Mouse (Mus musculus) forebrain, embryonic 12.5 days (tissue): ENCODE data around the gene Nmd3. TPM values are rescaled to one million over a fixed set of nuclear protein-coding genes. Genes with fewer than 3 reads are reported as not detected.

Experiments
- ATAC-seq: fragments of 200-750 bp; cut with Nextera tagmentation; 2 replicates; pipeline ENCODE4 v1.8.0; 2017; ENCODE audit warnings: moderate TSS enrichment; ENCODE audit not compliant: low FRiP score
- H3K27ac ChIP-seq: fragments of 300-500 bp; sonication (generic); 2 replicates; pipeline ENCODE4 v1.5.1; 2016; ENCODE audit warnings: mild to moderate bottlenecking
- H3K27me3 ChIP-seq: fragments of 300-500 bp; sonication (generic); 2 replicates; pipeline ENCODE4 v1.6.1; 2016; ENCODE audit warnings: mild to moderate bottlenecking
- H3K36me3 ChIP-seq: fragments of 300-500 bp; sonication (generic); replicated peaks from 2 replicates; pipeline ENCODE4 v1.6.1; 2016; ENCODE audit warnings: mild to moderate bottlenecking
- H3K4me1 ChIP-seq: fragments of 300-500 bp; sonication (generic); 2 replicates; pipeline ENCODE4 v1.6.1; 2016
- H3K4me2 ChIP-seq: fragments of 300-500 bp; sonication (generic); 2 replicates; pipeline ENCODE4 v1.6.1; 2016; ENCODE audit warnings: mild to moderate bottlenecking, moderate library complexity
- H3K4me3 ChIP-seq: fragments of 300-500 bp; sonication (generic); replicated peaks from 2 replicates; pipeline ENCODE4 v1.5.1; 2016; ENCODE audit warnings: mild to moderate bottlenecking
- H3K9ac ChIP-seq: fragments of 300-500 bp; sonication (generic); 2 replicates; pipeline ENCODE4 v1.6.1; 2016; ENCODE audit warnings: mild to moderate bottlenecking
- H3K9me3 ChIP-seq: fragments of 300-500 bp; sonication (generic); 2 replicates; pipeline ENCODE4 v1.6.1; 2016
- WGBS: fragments of 180-500 bp; shearing (Covaris S2); methylation state at CpG from one replicate; pipeline ENCODE4 v1.1.7; 2016; 5-methylcytosine and 5-hydroxymethylcytosine counted together
- polyA plus RNA-seq: library from polyadenylated mRNA; unstranded; fragments of >200 nt; fragmentation: Nextera tagmentation; extraction: Ambion mirVana; gene quantifications from 2 replicates; pipeline ENCODE4 v1.2.1, GENCODE M21; 2016

Nmd3 gene
- polyA plus RNA-seq, result 109 and 114 TPM in 2 replicates

DNA sequence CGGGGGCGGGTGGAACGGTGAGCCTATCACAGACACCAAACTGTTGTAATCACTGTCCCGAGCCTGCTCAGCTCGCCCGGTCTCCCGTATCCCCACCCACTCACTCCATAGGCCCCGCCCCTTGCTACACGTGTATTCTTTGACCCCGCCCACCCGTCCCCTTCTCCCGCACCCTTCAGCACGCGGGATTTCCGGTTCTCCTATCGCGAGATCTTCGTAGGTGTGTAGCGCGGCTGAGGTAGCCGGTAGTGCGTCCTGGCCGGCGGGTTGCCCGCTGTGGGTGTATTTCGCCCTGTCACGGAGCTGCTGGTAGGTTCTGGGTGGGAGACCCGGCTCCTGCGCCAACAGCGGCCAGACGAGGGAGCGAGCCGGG lies at the start of gene Nmd3:
TSS of gene Nmd3 (plus strand) at position 172 of the 373 bp plus-strand sequence.
- no peaks in the 10 kb centered on the region for H3K9me3 ChIP-seq
- peak; percentile 97 for ATAC-seq
- peak within 1 kb of the TSS; percentile 95 for H3K4me3 ChIP-seq
- no peaks in the 10 kb centered on the region for H3K27me3 ChIP-seq
- H3K36me3 ChIP-seq, result no peaks in the 10 kb centered on the region
- peaks cover 19% of the 10 kb centered on the region for H3K4me1 ChIP-seq
- peak within 1 kb of the TSS; percentile 87 for H3K4me2 ChIP-seq
- peak within 1 kb of the TSS; percentile 95 for H3K9ac ChIP-seq
- 1% methylated on average over 33 of the region's 33 CpGs for WGBS
- peak within 1 kb of the TSS; percentile 92 for H3K27ac ChIP-seq

DNA sequence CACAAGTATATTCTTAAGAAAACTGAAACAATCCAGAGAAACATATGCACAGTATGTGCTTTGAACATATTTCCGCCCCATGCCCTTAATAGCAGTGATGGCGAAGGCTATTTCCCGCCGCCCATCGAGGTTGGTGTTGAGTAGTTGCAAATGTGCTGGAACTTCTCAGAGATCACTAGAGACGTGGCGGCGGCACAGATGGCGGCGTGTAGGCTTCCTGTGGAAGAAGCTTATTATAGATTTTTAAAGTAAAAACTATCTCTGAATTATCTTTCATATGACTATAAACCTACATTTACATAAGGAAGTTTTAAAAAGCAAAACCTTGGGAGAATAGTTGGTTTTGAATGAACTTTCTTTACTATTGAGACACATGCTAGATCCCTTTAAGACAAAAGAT lies 48.4 kb upstream of the Nmd3 start:
- Histone ChIP-seq H3K27me3 (no peaks in the 10 kb centered on the region), H3K4me1 (no peaks in the 10 kb centered on the region), H3K9ac (no peak overlapping the region), H3K4me2 (no peak overlapping the region), H3K9me3 (peaks cover 5% of the 10 kb centered on the region; the same call in 1 of the 2 replicates), H3K4me3 (no peak overlapping the region), H3K27ac (no peak overlapping the region), H3K36me3 (no peaks in the 10 kb centered on the region)
- no peak for ATAC-seq
- 96% methylated on average over 10 of the region's 10 CpGs for WGBS

DNA sequence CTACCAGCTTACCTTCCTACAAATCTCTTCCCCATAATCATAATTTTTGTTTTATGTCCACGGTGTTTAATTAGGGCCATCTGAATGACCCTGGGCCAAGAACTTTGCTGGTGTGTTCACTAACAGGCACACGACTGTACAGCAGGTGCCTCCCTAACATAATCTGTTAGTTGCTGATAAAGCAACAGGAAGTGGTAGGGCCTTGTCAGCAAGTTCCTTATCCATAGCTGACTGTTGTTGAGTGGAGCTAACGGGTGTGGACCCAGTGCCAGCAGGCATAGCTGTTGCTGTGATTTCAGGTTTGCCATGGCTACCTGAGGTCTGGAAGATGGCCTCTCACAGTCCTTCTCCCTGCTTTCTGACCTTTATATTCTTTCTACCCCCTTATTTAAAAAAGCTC lies 47.6 kb upstream of the Nmd3 start:
- Histone ChIP-seq H3K4me2 (no peak overlapping the region), H3K4me1 (no peaks in the 10 kb centered on the region), H3K9me3 (peaks cover 5% of the 10 kb centered on the region; the same call in 1 of the 2 replicates), H3K9ac (no peak overlapping the region), H3K27ac (no peak overlapping the region), H3K4me3 (no peak overlapping the region), H3K27me3 (no peaks in the 10 kb centered on the region), H3K36me3 (no peaks in the 10 kb centered on the region)
- 91% methylated on average over 3 of the region's 3 CpGs for WGBS
- no peak for ATAC-seq

DNA sequence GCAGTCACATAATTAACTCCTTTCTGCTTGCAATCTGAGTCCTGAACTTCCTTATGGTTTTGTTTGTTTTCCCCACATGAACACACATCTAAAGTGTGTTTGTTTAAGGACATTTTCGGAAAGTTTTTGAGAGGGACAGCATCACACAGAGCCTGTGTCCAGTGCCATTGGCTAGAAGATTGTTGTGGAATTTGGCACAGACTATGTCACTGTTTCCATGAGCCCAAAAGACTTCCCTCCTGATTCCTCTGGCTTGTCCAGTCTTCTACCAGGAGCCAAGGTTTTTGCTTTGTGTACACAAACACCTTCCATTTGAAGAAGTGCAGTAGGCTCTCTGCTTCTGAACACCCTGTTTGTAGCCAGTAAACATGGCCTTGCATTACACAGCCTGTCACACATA lies 32.0 kb upstream of the Nmd3 start:
- Histone ChIP-seq H3K9me3 (no peaks in the 10 kb centered on the region), H3K4me1 (no peaks in the 10 kb centered on the region), H3K36me3 (no peaks in the 10 kb centered on the region), H3K27me3 (no peaks in the 10 kb centered on the region), H3K4me2 (no peak overlapping the region), H3K27ac (no peak overlapping the region), H3K4me3 (no peak overlapping the region), H3K9ac (no peak overlapping the region)
- WGBS, result 81% methylated on average over 1 of the region's 1 CpGs
- no peak for ATAC-seq

- Histone ChIP-seq H3K27ac (no peak overlapping the region), H3K4me3 (no peak overlapping the region), H3K4me1 (no peaks in the 10 kb centered on the region), H3K27me3 (no peaks in the 10 kb centered on the region), H3K36me3 (no peaks in the 10 kb centered on the region), H3K9me3 (no peaks in the 10 kb centered on the region), H3K9ac (no peak overlapping the region), H3K4me2 (no peak overlapping the region)
- ATAC-seq, result no peak
- WGBS, result 94% methylated on average over 2 of the region's 2 CpGs
These were observed 30.8 kb upstream of the Nmd3 start for GRCm38 (mm10) chr3:69690939-69691338.

- Histone ChIP-seq H3K4me2 (no peak overlapping the region), H3K36me3 (no peaks in the 10 kb centered on the region), H3K27me3 (peaks cover 15% of the 10 kb centered on the region), H3K4me1 (no peaks in the 10 kb centered on the region), H3K9ac (no peak overlapping the region), H3K27ac (no peak overlapping the region), H3K4me3 (no peak overlapping the region), H3K9me3 (no peaks in the 10 kb centered on the region)
- 45% methylated on average over 6 of the region's 6 CpGs for WGBS
- ATAC-seq, result no peak
These were observed 21.8 kb upstream of the Nmd3 start for GRCm38 (mm10) chr3:69699851-69700500.

DNA sequence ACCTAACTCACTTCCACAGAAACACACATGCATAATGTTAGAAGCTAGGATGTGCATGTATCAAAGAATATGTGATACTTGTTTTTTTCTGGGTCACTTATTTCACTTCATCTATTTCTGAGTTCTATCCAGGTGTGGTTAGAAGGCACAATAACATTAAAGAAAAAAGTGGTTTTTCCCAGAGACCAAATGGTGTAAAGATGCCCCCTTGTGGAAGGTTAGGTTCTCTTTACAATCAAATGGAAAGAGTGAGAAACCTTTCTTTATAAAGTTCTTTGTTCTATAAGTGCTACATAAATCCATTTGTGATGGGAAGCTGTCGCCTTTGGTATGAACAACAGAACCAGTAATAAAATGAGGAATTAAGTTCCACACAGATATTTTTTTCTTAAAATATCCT lies 19.9 kb upstream of the Nmd3 start:
- no peak overlapping the region for H3K27ac ChIP-seq
- peaks cover 26% of the 10 kb centered on the region for H3K27me3 ChIP-seq
- ATAC-seq, result no peak
- H3K9me3 ChIP-seq, result no peaks in the 10 kb centered on the region
- no peaks in the 10 kb centered on the region for H3K4me1 ChIP-seq
- 41% methylated on average over 1 of the region's 1 CpGs for WGBS
- H3K9ac ChIP-seq, result no peak overlapping the region
- no peak overlapping the region for H3K4me3 ChIP-seq
- no peaks in the 10 kb centered on the region for H3K36me3 ChIP-seq
- no peak overlapping the region for H3K4me2 ChIP-seq

- no peak overlapping the region for H3K4me2 ChIP-seq
- no peaks in the 10 kb centered on the region for H3K4me1 ChIP-seq
- no peak overlapping the region for H3K9ac ChIP-seq
- no peak for ATAC-seq
- no peaks in the 10 kb centered on the region for H3K36me3 ChIP-seq
- peaks cover 26% of the 10 kb centered on the region for H3K27me3 ChIP-seq
- no peaks in the 10 kb centered on the region for H3K9me3 ChIP-seq
- no peak overlapping the region for H3K4me3 ChIP-seq
- H3K27ac ChIP-seq, result no peak overlapping the region
These were observed 19.4 kb upstream of the Nmd3 start for GRCm38 (mm10) chr3:69702421-69702820.

GRCm38 (mm10) chr3:69709043-69709929 lies 12.5 kb upstream of the Nmd3 start:
- H3K9me3 ChIP-seq, result no peaks in the 10 kb centered on the region
- 0 out of 2 replicates have a peak overlapping the region, but pooled peaks have one; percentile 36 for H3K27ac ChIP-seq
- WGBS, result 10% methylated on average over 12 of the region's 12 CpGs
- peak overlapping the region; percentile 15; the same call in 1 of the 2 replicates for H3K4me2 ChIP-seq
- peaks cover 19% of the 10 kb centered on the region for H3K4me1 ChIP-seq
- ATAC-seq, result peak; percentile 88
- H3K36me3 ChIP-seq, result no peaks in the 10 kb centered on the region
- no peak overlapping the region for H3K9ac ChIP-seq
- H3K4me3 ChIP-seq, result no peak overlapping the region
- peaks cover 52% of the 10 kb centered on the region for H3K27me3 ChIP-seq

GRCm38 (mm10) chr3:69711907-69712600 lies 9.7 kb upstream of the Nmd3 start:
- H3K27ac ChIP-seq, result no peak overlapping the region
- no peak overlapping the region for H3K4me3 ChIP-seq
- 52% methylated on average over 8 of the region's 8 CpGs for WGBS
- H3K4me2 ChIP-seq, result no peak overlapping the region
- H3K9me3 ChIP-seq, result no peaks in the 10 kb centered on the region
- no peaks in the 10 kb centered on the region for H3K36me3 ChIP-seq
- H3K9ac ChIP-seq, result no peak overlapping the region
- ATAC-seq, result no peak
- H3K4me1 ChIP-seq, result peaks cover 19% of the 10 kb centered on the region
- peaks cover 40% of the 10 kb centered on the region for H3K27me3 ChIP-seq

GRCm38 (mm10) chr3:69717476-69717875 lies 4.3 kb upstream of the Nmd3 start:
- WGBS, result 90% methylated on average over 6 of the region's 6 CpGs
- Histone ChIP-seq H3K4me2 (no peak overlapping the region), H3K36me3 (no peaks in the 10 kb centered on the region), H3K27me3 (peaks cover 16% of the 10 kb centered on the region), H3K4me3 (no peak overlapping the region), H3K4me1 (no peaks in the 10 kb centered on the region), H3K9ac (no peak overlapping the region), H3K27ac (no peak overlapping the region), H3K9me3 (no peaks in the 10 kb centered on the region)
- ATAC-seq, result no peak

DNA sequence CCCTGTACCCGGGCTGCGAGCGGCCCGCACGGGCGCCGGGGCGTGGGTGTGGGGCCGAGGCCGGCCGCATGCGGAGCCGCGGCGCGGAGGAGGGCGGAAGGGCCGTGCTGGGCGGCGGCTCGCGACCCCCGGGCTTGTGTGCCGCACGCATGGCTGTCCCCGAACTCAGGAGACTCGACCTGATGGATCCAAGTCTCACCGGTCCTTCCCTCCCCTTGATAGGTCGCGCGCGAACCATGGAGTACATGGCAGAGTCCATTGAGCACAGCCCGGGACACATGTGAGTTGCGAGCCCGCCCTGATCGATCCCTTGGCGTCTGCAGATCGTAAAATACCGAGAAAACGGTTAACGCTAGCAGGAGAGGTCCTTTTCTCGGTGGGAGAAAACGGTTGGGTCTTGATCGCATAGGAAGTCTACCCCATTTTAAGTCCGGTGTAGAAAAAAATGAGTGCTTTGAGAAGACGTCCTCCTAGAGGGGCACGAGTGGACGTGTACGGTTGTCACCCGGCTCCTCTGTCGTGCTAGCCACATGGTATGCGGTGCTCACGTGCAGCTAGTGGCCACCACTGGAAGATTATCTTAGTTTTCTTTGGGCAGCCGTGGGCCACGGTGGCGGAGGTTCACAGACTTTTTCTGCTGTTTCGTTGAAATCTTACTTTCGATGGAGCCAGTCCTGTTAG lies 542 bp downstream of the Nmd3 start:
- peak overlapping the region; percentile 92 for H3K27ac ChIP-seq
- peak overlapping the region; percentile 87 for H3K4me2 ChIP-seq
- no peaks in the 10 kb centered on the region for H3K9me3 ChIP-seq
- peak overlapping the region; percentile 95 for H3K4me3 ChIP-seq
- no peaks in the 10 kb centered on the region; the same call in 1 of the 2 replicates for H3K36me3 ChIP-seq
- no peaks in the 10 kb centered on the region for H3K27me3 ChIP-seq
- H3K4me1 ChIP-seq, result peaks cover 19% of the 10 kb centered on the region
- peak; percentile 87 for ATAC-seq
- H3K9ac ChIP-seq, result peak overlapping the region; percentile 95
- under 1% methylated on average over 57 of the region's 58 CpGs for WGBS
